Mouse (Mus musculus) C2C12 (cell line): ENCODE measurements at regions not wholly inside any gene's neighbourhood (a gene's known extent, or its start where the extent isn't known, plus 50 kb on each side); places are given as distances from the start of the nearest gene placed in this dataset.

Experiments
- H3K27me3 ChIP-seq: one replicate; pipeline ENCODE4 v1.6.1; 2011; ENCODE audit not compliant: control insufficient read depth, insufficient read depth, insufficient read length
- H3K36me3 ChIP-seq: one replicate; pipeline ENCODE4 v1.6.1; 2011; ENCODE audit not compliant: control insufficient read depth, insufficient read depth
- H3K4me3 ChIP-seq: one replicate; pipeline ENCODE4 v1.5.1; 2011; ENCODE audit warnings: mild to moderate bottlenecking, control low read depth; ENCODE audit not compliant: poor library complexity, insufficient read depth, severe bottlenecking
- H3K79me2 ChIP-seq: one replicate; pipeline ENCODE4 v1.6.1; 2011; ENCODE audit not compliant: control insufficient read depth, insufficient read depth
- H3K79me3 ChIP-seq: one replicate; pipeline ENCODE4 v1.6.1; 2011; ENCODE audit warnings: low read depth, control low read depth
- H3ac ChIP-seq: one replicate; pipeline ENCODE3; 2011; ENCODE audit warnings: low read depth; ENCODE audit not compliant: control insufficient read depth, insufficient read length
- CEBPB ChIP-seq: IDR thresholded peaks from one replicate; pipeline ENCODE4 v1.6.1; 2011; ENCODE audit warnings: low read depth, mild to moderate bottlenecking, control low read depth, moderate library complexity
- CTCF ChIP-seq: IDR thresholded peaks from one replicate; pipeline ENCODE4 v1.5.1; 2011; ENCODE audit not compliant: control insufficient read depth, insufficient read depth, insufficient read length
- FOSL1 ChIP-seq: IDR thresholded peaks from one replicate; pipeline ENCODE4 v1.8.0; 2011; ENCODE audit warnings: mild to moderate bottlenecking, low read length; ENCODE audit not compliant: poor library complexity, insufficient read depth, severe bottlenecking
- MAX ChIP-seq: IDR thresholded peaks from one replicate; pipeline ENCODE4 v1.6.1; 2011; ENCODE audit warnings: mild to moderate bottlenecking, control low read depth
- MYOD1 ChIP-seq: IDR thresholded peaks from one replicate; pipeline ENCODE4 v1.6.1; 2011; ENCODE audit warnings: low read depth; ENCODE audit not compliant: control insufficient read depth, insufficient read length
- MYOG ChIP-seq: IDR thresholded peaks from one replicate; pipeline ENCODE4 v1.6.1; 2011; ENCODE audit not compliant: control insufficient read depth, insufficient read length; ENCODE audit errors: extremely low read depth
- USF1 ChIP-seq: IDR thresholded peaks from one replicate; pipeline ENCODE4 v1.6.1; 2011; ENCODE audit warnings: low read depth, mild to moderate bottlenecking, control low read depth, moderate library complexity

DNA sequence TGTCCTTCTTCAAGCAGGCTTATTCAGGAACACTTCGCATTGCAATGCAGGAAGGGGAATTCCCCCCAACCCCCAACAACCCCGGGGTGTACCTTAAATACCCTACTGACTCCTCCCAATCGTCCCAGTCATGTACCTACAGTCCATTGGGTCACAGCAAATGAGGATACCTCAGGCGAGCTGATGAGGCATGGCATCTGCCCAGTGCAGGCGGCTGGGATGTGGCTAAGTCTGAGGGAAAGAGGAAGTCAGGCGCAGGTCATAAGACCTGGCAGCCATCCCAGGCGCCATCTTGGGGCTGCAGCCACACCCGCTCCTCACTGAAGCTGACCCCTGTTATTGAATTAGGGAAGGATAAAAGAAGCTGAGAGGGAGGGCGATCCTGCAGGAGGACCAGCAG is 368.1 kb downstream of the 1700017N19Rik start:
- Histone ChIP-seq H3K79me3 (no peaks in the 10 kb centered on the region), H3ac (no peak overlapping the region), H3K27me3 (no peaks in the 10 kb centered on the region), H3K79me2 (no peaks in the 10 kb centered on the region), H3K4me3 (no peak overlapping the region), H3K36me3 (no peaks in the 10 kb centered on the region)
- TF ChIP-seq FOSL1: no peak
- TF ChIP-seq MYOD1: no peak
- TF ChIP-seq CEBPB: no peak
- TF ChIP-seq MYOG: no peak
- no peak for TF ChIP-seq CTCF
- no peak for TF ChIP-seq MAX
- no peak for TF ChIP-seq USF1

DNA sequence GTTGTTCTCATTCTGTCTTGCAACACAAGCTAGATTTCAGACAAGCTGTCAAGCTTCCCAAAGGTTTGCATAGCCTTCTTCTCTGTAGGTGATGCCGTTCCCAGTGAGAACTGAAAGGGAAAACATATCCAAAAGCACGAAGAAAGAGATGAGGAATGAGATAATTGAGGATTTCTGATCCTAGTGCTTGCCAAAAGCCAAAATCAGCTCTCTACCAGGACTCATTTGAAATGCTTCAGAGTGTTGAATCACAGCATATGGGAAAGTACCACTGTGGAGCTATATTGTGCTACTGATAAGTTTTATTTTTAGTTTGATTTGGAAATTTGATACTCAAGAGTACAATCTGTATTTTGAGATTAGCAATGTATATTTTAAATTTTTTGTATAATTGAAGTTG is 413.2 kb downstream of the 1700017N19Rik start:
- Histone ChIP-seq H3K27me3 (no peaks in the 10 kb centered on the region), H3K79me3 (no peaks in the 10 kb centered on the region), H3K36me3 (no peaks in the 10 kb centered on the region), H3K4me3 (no peak overlapping the region), H3K79me2 (no peaks in the 10 kb centered on the region), H3ac (no peak overlapping the region)
- no peak for TF ChIP-seq USF1
- TF ChIP-seq CTCF: no peak
- no peak for TF ChIP-seq FOSL1
- TF ChIP-seq MYOG: no peak
- TF ChIP-seq CEBPB: no peak
- TF ChIP-seq MAX: no peak
- TF ChIP-seq MYOD1: no peak

DNA sequence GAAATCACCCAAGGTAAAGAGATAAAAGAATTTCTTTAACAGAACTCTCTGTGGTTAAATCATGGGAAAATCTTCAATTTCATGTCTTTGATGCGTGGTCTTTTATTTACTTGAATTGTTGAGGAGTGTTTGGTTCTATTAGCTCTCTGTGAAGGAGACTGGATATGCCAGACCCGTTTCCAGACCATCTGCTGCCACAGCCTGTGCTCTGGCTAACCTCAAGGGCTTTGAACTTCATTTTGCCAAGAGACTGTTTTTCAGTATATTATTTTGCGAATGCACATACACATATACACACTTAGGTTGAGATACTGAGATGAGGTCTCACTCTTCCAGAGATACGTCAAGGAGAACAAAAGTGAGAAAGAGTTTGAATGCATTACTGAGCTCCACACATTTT is 414.4 kb downstream of the 1700017N19Rik start:
- Histone ChIP-seq H3K36me3 (no peaks in the 10 kb centered on the region), H3K79me3 (no peaks in the 10 kb centered on the region), H3K27me3 (no peaks in the 10 kb centered on the region), H3K4me3 (no peak overlapping the region), H3K79me2 (no peaks in the 10 kb centered on the region), H3ac (no peak overlapping the region)
- TF ChIP-seq MYOD1 (no peak), FOSL1 (no peak), CEBPB (no peak), CTCF (no peak), MAX (no peak), MYOG (no peak), USF1 (no peak)

DNA sequence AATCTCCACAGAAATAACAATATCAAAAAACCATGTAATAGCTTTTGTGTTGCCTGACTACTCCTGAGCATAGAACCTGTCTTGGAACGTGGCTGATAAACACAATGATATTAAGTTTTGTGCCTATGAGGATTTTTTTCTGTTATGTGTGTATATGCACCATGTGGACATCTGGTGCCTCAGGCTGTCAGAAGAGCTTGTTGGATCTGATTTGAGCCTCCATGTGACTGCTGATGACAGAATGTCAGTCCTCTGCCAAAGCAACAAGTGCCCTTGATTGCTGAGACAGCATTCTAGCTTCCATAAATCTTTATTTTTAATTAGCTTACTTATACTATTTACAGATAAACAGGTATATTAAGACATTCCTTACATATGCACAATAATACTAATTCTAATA is 425.1 kb downstream of the 1700017N19Rik start:
- Histone ChIP-seq H3ac (no peak overlapping the region), H3K27me3 (no peaks in the 10 kb centered on the region), H3K4me3 (no peak overlapping the region), H3K36me3 (no peaks in the 10 kb centered on the region), H3K79me2 (no peaks in the 10 kb centered on the region), H3K79me3 (no peaks in the 10 kb centered on the region)
- TF ChIP-seq USF1 (no peak), MYOG (no peak), CEBPB (no peak), FOSL1 (no peak), MYOD1 (no peak), CTCF (no peak), MAX (no peak)

DNA sequence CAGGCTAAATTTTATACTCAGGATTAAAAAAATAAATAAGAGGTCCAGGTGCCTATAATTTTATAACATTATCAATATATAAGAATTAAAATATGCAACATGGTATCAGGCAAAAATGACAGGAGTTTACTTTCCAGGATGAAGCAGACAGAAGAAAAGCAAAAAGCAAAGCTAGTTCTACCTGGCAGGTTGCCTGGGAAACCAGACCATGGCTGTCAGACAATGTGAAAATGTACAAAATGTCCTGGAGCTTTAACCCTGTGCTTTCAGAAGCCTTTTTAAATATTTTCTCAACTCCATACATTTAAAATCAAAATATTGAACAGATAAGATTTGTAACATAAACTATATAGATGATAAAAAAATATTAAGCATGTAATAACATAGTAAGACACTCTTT is 448.3 kb downstream of the 1700017N19Rik start:
- Histone ChIP-seq H3K79me3 (no peaks in the 10 kb centered on the region), H3K36me3 (no peaks in the 10 kb centered on the region), H3K4me3 (no peak overlapping the region), H3K27me3 (no peaks in the 10 kb centered on the region), H3ac (no peak overlapping the region), H3K79me2 (no peaks in the 10 kb centered on the region)
- no peak for TF ChIP-seq CEBPB
- no peak for TF ChIP-seq USF1
- TF ChIP-seq MAX: no peak
- TF ChIP-seq CTCF: no peak
- TF ChIP-seq MYOG: no peak
- TF ChIP-seq MYOD1: no peak
- no peak for TF ChIP-seq FOSL1

DNA sequence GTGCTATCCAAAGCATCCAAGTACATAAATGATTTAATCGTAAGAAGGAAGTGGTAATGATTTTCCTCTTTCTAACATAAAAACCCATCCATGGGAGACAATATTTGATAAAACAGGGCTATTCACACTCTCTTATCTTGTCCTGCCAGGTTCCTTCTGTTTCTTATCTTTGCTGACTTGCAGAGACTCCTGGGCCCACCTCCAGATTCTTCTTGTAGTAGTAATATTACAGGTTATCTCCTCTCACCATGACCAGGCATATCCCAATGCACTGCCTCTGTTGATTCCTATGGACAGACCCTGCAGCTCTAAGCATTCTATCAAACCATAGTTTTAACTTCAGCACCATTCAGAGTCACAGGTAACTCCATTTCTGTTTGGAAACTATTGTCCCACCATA is 448.8 kb downstream of the 1700017N19Rik start:
- H3K4me3 ChIP-seq: no peak overlapping the region
- no peaks in the 10 kb centered on the region for H3K79me3 ChIP-seq
- no peak overlapping the region for H3ac ChIP-seq
- TF ChIP-seq MAX (no peak), FOSL1 (no peak)
- no peaks in the 10 kb centered on the region for H3K27me3 ChIP-seq
- no peaks in the 10 kb centered on the region for H3K79me2 ChIP-seq
- H3K36me3 ChIP-seq: no peaks in the 10 kb centered on the region
